Mouse (Mus musculus): Measurements from ENCODE around the gene Rac2. TPM values are rescaled to one million over a fixed set of nuclear protein-coding genes. Genes with fewer than 3 reads are reported as not detected.

The Rac2 gene
- polyA plus RNA-seq, 1 experiment = 552 TPM

DNA sequence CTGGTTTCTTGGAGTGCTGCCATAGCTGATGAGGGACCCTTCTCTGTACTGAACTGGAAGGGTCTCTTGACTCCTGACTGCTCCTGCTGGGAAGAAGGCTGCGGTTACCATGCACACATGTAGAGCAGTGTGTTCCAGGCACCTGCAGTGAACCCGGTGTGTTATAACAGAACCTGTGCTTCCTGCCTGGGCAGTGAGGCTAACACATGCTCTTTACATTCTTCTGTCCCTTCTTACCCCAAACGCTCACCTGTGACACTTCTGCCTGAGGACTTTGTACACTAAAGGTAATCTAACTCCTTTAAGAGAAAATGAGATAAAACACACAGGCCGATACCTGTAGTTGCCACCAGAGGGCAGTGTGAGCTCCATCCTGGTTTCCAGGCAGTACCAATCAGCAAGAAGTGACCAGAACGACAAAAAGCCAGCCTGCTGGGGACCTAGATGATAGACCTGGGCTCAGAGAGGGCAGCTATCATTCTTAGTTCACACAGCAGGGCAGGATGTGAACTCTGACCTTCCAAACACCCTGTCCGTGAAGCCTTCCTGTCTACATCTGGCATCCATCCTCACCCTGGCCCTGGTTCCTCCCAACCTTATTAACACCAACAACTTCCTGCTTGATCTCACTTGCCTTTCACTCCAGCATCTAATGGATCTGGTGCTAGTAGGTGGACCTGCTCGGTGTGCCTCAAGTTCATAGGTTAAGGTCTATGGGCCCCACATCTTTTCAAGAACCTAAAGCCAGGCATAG is 58.0 kb downstream of the Rac2 start:
- Histone ChIP-seq H3K4me1 (ENCODE audit: control insufficient read depth, insufficient read depth, low read length) (no peaks in the 10 kb centered on the region), H3K27ac (ENCODE audit: insufficient read depth, low read depth, low read length) (no peak overlapping the region), H3K4me3 (ENCODE audit: insufficient read depth, low read length) (no peak overlapping the region)
- TF ChIP-seq CTCF (IDR thresholded peaks at IDR 0.05; ENCODE audit: low read depth, low read length) = peak; percentile 66
- TF ChIP-seq POLR2A (IDR thresholded peaks at IDR 0.05; ENCODE audit: borderline replicate concordance, low read depth, low read length) = no peak

DNA sequence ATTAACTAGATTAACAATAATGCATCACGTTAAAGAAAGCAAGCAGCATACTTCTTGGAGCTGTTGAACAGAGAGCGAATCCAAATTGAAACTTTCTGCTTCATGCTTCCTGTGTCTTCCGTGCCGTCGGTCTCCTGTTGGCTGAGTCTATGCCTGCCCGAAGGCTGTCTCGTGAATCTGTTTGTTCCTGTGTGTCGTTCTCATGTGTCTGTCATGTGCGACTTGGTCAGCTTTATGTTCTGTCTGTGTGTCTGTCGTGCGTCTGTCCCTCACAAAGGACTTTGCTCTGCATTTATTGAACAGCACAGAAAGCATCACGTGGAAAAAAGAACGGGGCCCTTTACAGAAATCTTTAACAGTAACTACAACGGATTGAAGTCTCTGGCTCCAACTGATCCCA is 59.6 kb downstream of the Rac2 start:
- Histone ChIP-seq H3K4me3 (ENCODE audit: insufficient read depth, low read length) (no peak overlapping the region), H3K4me1 (ENCODE audit: control insufficient read depth, insufficient read depth, low read length) (no peaks in the 10 kb centered on the region), H3K27ac (ENCODE audit: insufficient read depth, low read depth, low read length) (no peak overlapping the region)
- no peak for TF ChIP-seq POLR2A (IDR thresholded peaks at IDR 0.05; ENCODE audit: borderline replicate concordance, low read depth, low read length)
- no peak for TF ChIP-seq CTCF (IDR thresholded peaks at IDR 0.05; ENCODE audit: low read depth, low read length)

GRCm38 (mm10) chr15:78511951-78512350 is 60.6 kb downstream of the Rac2 start:
- Histone ChIP-seq H3K4me1 (ENCODE audit: control insufficient read depth, insufficient read depth, low read length) (no peaks in the 10 kb centered on the region), H3K4me3 (ENCODE audit: insufficient read depth, low read length) (no peak overlapping the region), H3K27ac (ENCODE audit: insufficient read depth, low read depth, low read length) (no peak overlapping the region)
- TF ChIP-seq CTCF (IDR thresholded peaks at IDR 0.05; ENCODE audit: low read depth, low read length) (no peak), POLR2A (IDR thresholded peaks at IDR 0.05; ENCODE audit: borderline replicate concordance, low read depth, low read length) (no peak)

DNA sequence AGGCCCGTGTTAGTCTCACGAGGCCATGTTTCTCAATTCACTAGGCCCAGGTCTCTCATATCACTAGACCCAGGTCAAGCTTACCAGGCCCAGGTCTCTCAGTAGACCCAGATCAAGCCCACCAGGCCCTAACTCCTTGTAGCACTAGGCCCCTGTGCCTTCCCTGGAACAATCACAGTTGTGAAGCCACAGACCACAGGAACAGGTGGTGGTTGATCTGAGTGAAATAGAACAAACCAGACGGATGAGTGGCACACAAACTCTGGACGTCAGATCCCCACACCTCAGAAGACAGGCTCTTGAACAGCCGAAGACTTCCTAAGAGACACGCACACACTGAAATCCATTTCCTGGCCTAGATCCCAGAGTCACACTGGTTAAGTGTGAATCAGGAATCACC is 61.8 kb downstream of the Rac2 start:
- TF ChIP-seq CTCF (IDR thresholded peaks at IDR 0.05; ENCODE audit: low read depth, low read length) = no peak
- TF ChIP-seq POLR2A (IDR thresholded peaks at IDR 0.05; ENCODE audit: borderline replicate concordance, low read depth, low read length) = no peak
- Histone ChIP-seq H3K4me3 (ENCODE audit: insufficient read depth, low read length) (no peak overlapping the region), H3K27ac (ENCODE audit: insufficient read depth, low read depth, low read length) (no peak overlapping the region), H3K4me1 (ENCODE audit: control insufficient read depth, insufficient read depth, low read length) (no peaks in the 10 kb centered on the region)

DNA sequence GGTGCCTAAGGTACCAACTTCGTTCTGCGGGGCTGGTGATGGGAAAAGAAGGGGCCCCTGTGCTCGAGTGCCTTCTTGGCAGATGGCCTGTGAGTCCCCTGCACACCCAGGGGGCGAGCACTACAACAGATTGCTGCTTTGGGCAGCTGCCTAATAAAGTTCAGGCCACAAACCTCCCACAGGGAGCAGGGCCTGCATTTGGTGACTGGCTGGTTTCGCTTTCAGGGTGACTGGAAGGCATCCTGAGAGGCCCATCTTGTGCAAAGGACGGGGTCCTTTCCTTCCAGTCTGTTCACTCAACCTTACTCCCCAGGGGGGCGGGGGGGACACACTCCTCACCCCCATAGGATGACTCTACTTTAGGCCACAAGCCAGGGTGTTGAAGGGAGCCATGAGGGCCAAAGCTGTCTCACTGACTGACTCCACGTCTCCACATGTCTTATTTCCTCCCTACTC is 62.4 kb downstream of the Rac2 start:
- Histone ChIP-seq H3K4me3 (ENCODE audit: insufficient read depth, low read length) (no peak overlapping the region), H3K27ac (ENCODE audit: insufficient read depth, low read depth, low read length) (no peak overlapping the region), H3K4me1 (ENCODE audit: control insufficient read depth, insufficient read depth, low read length) (no peaks in the 10 kb centered on the region)
- TF ChIP-seq POLR2A (IDR thresholded peaks at IDR 0.05; ENCODE audit: borderline replicate concordance, low read depth, low read length) (no peak), CTCF (IDR thresholded peaks at IDR 0.05; ENCODE audit: low read depth, low read length) (no peak)

GRCm38 (mm10) chr15:78509297-78509899 is 63.2 kb downstream of the Rac2 start:
- Histone ChIP-seq H3K27ac (ENCODE audit: insufficient read depth, low read depth, low read length) (no peak overlapping the region), H3K4me1 (ENCODE audit: control insufficient read depth, insufficient read depth, low read length) (no peaks in the 10 kb centered on the region), H3K4me3 (ENCODE audit: insufficient read depth, low read length) (no peak overlapping the region)
- TF ChIP-seq POLR2A (IDR thresholded peaks at IDR 0.05; ENCODE audit: borderline replicate concordance, low read depth, low read length) (no peak), CTCF (IDR thresholded peaks at IDR 0.05; ENCODE audit: low read depth, low read length) (no peak)

Other genes starting within 250 kb of the Rac2 start
- 161 and 193 TPM in 2 replicates for gene Csf2rb, start 247.0 kb downstream of the Rac2 start, polyA plus RNA-seq (2012; ENCODE audit: insufficient read depth, insufficient read length, missing spikeins)
- gene Tex33, start 176.9 kb downstream of the Rac2 start, polyA plus RNA-seq (2012; ENCODE audit: insufficient read depth, insufficient read length, missing spikeins) = not detected in 2 replicates
- 1.4 and 2.1 TPM in 2 replicates for gene Tst, start 166.9 kb downstream of the Rac2 start, polyA plus RNA-seq (2012; ENCODE audit: insufficient read depth, insufficient read length, missing spikeins)
- 19.2 and 21.6 TPM in 2 replicates for gene Mpst, start 166.4 kb downstream of the Rac2 start, polyA plus RNA-seq (2012; ENCODE audit: insufficient read depth, insufficient read length, missing spikeins)
- gene Kctd17, start 144.2 kb downstream of the Rac2 start, polyA plus RNA-seq (2012; ENCODE audit: insufficient read depth, insufficient read length, missing spikeins) = 4.8 and 5.3 TPM in 2 replicates
- gene Tmprss6, start 104.1 kb downstream of the Rac2 start, polyA plus RNA-seq (2012; ENCODE audit: insufficient read depth, insufficient read length, missing spikeins) = not detected in 2 replicates
- gene Il2rb, start 77.5 kb downstream of the Rac2 start, polyA plus RNA-seq (2012; ENCODE audit: insufficient read depth, insufficient read length, missing spikeins) = not detected in 2 replicates
- gene C1qtnf6, start 41.4 kb downstream of the Rac2 start, polyA plus RNA-seq (2012; ENCODE audit: insufficient read depth, insufficient read length, missing spikeins) = 1.9 and 2.2 TPM in 2 replicates
- gene Sstr3, start 28.1 kb downstream of the Rac2 start, polyA plus RNA-seq (2012; ENCODE audit: insufficient read depth, insufficient read length, missing spikeins) = not detected in 2 replicates
- gene Cyth4, start 24.3 kb upstream of the Rac2 start, polyA plus RNA-seq (2012; ENCODE audit: insufficient read depth, insufficient read length, missing spikeins) = 382 and 398 TPM in 2 replicates
- not detected in 2 replicates for gene Elfn2, start 146.0 kb upstream of the Rac2 start, polyA plus RNA-seq (2012; ENCODE audit: insufficient read depth, insufficient read length, missing spikeins)
- gene Mfng, start 200.7 kb upstream of the Rac2 start, polyA plus RNA-seq (2012; ENCODE audit: insufficient read depth, insufficient read length, missing spikeins) = 14.0 and 16.2 TPM in 2 replicates
- 0.23 TPM in 1 of 2 replicates, not detected in the other for gene Card10, start 230.3 kb upstream of the Rac2 start, polyA plus RNA-seq (2012; ENCODE audit: insufficient read depth, insufficient read length, missing spikeins)

All from bone marrow macrophage, adult 2 months (primary cell).